Mouse (Mus musculus): ENCODE data around the gene Pld4. TPM values are rescaled to one million over a fixed set of nuclear protein-coding genes. Genes with fewer than 3 reads are reported as not detected.
"Not testable (repeated sequence)": the region's sequence is repeated elsewhere in the genome, so short reads cannot be mapped to it uniquely, and the experiment has no call there.

Gene Pld4
- total RNA-seq, 1 experiment from 2014 or later: 98.0 TPM

DNA sequence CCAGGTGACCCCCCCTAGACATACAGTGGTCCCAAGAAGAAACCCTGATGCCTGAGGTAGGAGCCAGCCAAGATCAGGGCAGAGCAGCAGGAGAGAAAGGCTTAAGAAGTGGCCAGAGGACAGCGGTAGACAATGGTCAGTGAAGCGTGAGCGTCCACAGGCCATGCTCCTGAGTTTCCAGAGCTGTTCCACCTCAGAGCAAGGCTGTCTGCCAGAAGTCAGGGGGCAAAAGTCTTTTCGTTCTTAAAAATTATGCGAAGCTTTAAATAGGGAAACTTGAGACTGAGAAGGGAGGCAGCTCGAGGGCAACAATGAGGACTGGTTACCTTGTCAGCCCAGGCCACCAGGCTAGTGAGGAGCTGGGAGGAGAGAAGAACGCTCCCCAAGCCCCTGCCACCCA is 52.9 kb downstream of the Pld4 start:
- ATAC-seq (ENCODE audit: extremely low read depth, insufficient number of reproducible peaks, low FRiP score, poor library complexity, severe bottlenecking): no peak

DNA sequence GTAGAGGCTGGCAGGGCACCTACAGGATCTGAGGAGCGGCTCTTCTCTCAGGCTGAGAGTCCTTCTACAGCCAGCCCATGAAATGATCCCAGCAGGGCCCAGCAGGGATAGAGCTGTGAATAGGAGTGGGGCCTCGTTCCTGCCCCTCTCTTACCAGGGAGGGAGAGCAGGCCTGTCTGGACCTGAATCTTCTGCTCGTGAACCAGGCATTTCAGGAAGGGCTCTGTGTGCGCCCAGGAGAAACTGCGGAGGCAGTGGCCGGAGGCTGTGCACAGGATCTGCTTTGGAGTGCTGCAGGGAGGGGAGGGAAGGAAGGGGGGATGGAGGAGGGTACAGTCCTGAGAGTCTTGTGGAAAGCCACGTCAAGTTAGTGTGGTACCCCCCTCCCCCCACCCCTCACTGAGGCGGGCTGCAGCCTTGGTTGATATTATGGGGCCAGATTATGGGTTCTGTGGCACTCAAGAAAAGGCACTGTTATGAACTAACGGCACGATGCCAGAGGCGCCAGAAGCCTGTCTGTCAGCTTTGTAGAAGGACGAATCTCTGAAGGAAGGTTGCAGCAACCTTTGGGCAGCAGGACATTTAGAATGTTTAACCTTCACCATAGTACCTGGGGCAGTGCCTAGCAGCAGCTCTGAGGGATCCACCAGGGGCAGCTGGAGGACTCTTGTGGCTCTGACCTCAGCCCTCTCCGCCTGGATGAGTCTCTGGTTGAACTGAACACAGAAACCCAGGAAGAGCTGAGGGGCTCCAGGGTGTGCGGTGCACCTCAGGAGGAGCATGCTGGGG is 54.4 kb downstream of the Pld4 start:
- no peak for ATAC-seq (ENCODE audit: extremely low read depth, insufficient number of reproducible peaks, low FRiP score, poor library complexity, severe bottlenecking)

DNA sequence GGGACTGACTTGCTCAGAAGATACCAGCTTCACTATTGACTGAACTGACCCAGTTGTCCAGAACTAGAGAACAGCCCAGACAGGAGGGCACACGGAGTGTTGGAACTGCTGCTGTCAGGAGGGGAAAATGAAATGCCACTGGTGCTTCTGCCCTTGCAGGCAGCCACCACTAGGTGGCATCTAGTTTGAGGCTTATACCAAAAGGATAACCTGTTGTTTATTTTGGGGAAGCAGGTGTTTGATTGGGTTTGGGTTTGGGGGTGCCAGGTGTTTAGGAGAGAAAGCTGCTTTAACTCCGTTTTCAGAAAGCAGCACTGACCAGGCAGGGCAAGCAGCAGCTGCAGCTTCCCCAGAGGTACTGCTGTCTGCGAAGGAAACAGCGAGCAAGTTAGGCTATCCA is 55.8 kb downstream of the Pld4 start:
- ATAC-seq (ENCODE audit: extremely low read depth, insufficient number of reproducible peaks, low FRiP score, poor library complexity, severe bottlenecking): peak; percentile 66

DNA sequence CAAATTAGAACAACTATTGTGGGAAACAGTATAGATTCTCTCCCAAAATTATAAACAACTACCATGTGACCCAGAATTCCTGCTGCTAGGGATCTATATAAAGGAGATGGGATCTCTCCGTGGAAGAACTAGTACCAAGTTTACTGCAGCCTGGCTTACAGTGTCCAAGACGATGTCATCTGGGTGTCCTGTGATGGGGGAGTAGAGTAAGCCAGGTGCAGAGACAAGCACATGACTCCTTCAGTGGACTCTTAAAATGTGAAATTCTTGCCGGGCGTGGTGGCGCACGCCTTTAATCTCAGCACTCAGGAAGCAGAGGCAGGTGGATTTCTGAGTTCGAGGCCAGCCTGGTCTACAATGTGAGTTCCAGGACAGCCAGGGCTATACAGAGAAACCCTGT is 56.4 kb downstream of the Pld4 start:
- ATAC-seq (ENCODE audit: extremely low read depth, insufficient number of reproducible peaks, low FRiP score, poor library complexity, severe bottlenecking): not testable (repeated sequence)

Other genes with a start within 250 kb of the Pld4 start
- not detected in 2 replicates for gene Tmem179, start 243.9 kb upstream of the Pld4 start, total RNA-seq (2017)
- gene Inf2, start 171.9 kb upstream of the Pld4 start, total RNA-seq (2017): 5.8 and 6.5 TPM in 2 replicates
- 39.0 and 45.2 TPM in 2 replicates for gene Adssl1, start 140.6 kb upstream of the Pld4 start, total RNA-seq (2017)
- 45.4 and 52.7 TPM in 2 replicates for gene Siva1, start 116.0 kb upstream of the Pld4 start, total RNA-seq (2017)
- gene Akt1, start 85.8 kb upstream of the Pld4 start, total RNA-seq (2017): 197 and 218 TPM in 2 replicates
- 13.4 and 15.0 TPM in 2 replicates for gene Zbtb42, start 81.8 kb upstream of the Pld4 start, total RNA-seq (2017)
- 4.8 and 5.7 TPM in 2 replicates for gene Cep170b, start 40.2 kb upstream of the Pld4 start, total RNA-seq (2017)
- gene Ahnak2, start 42.0 kb downstream of the Pld4 start, total RNA-seq (2017): not detected in 2 replicates
- 0.37 and 0.70 TPM in 2 replicates for gene Clba1, start 48.3 kb downstream of the Pld4 start, total RNA-seq (2017)
- gene Cdca4, start 68.8 kb downstream of the Pld4 start, total RNA-seq (2017): 30.7 and 32.0 TPM in 2 replicates
- gene Gpr132, start 107.6 kb downstream of the Pld4 start, total RNA-seq (2017): 40.9 and 41.1 TPM in 2 replicates
- gene Jag2, start 169.1 kb downstream of the Pld4 start, total RNA-seq (2017): 0.70 and 0.86 TPM in 2 replicates
- gene Nudt14, start 181.5 kb downstream of the Pld4 start, total RNA-seq (2017): 4.2 and 4.7 TPM in 2 replicates
- 6.1 and 7.2 TPM in 2 replicates for gene Btbd6, start 215.8 kb downstream of the Pld4 start, total RNA-seq (2017)
- gene Brf1, start 240.0 kb downstream of the Pld4 start, total RNA-seq (2017): 104 and 124 TPM in 2 replicates

All from neutrophil, adult 5-6 weeks (primary cell).